Mouse (Mus musculus): ENCODE measurements at regions not wholly inside any gene's neighbourhood (a gene's known extent, or its start where the extent isn't known, plus 50 kb on each side); places are given as distances from the start of the nearest gene placed in this dataset.
A peak's percentile ranks its signal among the peaks of the same experiment; 100 is the strongest.

DNA sequence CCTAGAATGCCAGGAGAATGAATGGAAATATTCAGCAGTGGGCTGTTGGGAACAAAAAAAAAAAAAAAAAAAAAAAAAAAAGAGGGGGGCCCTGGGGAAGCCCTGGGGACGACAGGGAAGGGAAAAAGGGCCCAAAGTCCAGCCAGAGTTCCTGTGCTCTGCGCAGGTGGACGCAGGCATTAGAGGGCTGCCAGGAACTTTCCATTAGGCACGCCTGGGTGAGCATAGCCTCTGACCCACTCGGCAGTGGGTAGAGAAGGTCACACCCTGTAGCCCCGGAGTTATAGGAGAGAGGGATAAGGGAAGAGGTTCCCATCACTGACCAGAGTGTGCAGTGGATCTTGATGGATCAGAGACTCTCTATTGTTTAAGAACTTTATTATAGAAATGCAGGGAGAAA lies 614.2 kb upstream of the Pou3f4 start:
- peak; percentile 52 for DNase-seq

Measured in kidney, adult 9 months (tissue).